Mouse (Mus musculus) kidney, postnatal 36 days (tissue): ENCODE results near the gene Mrpl48.

ENCODE experiments used
- DNase-seq, 2 experiments: peaks; one replicate each; pipeline ENCODE4 v3.0.0; 2021 to 2022; ENCODE audit warnings: mixed read lengths in 2 of 2

The Mrpl48 gene

GRCm38 (mm10) chr7:100608130-100608741, at the start of gene Mrpl48:
Gene Mrpl48 (minus strand): TSS chr7:100608301.
- peak; percentile 39 to 66 for DNase-seq

GRCm38 (mm10) chr7:100656739-100657138, 48.6 kb upstream of the Mrpl48 start:
- DNase-seq = no peak

- DNase-seq = no peak
Measured at GRCm38 (mm10) chr7:100654441-100654840, 46.3 kb upstream of the Mrpl48 start.

- DNase-seq = no peak
Measured at GRCm38 (mm10) chr7:100653480-100654266, 45.6 kb upstream of the Mrpl48 start.

GRCm38 (mm10) chr7:100651011-100651410, 42.9 kb upstream of the Mrpl48 start:
- no peak for DNase-seq

GRCm38 (mm10) chr7:100650421-100650820, 42.3 kb upstream of the Mrpl48 start:
- no peak for DNase-seq

GRCm38 (mm10) chr7:100649826-100650225, 41.7 kb upstream of the Mrpl48 start:
- no peak for DNase-seq

GRCm38 (mm10) chr7:100649095-100649494, 41.0 kb upstream of the Mrpl48 start:
- no peak for DNase-seq

GRCm38 (mm10) chr7:100645147-100645546, 37.0 kb upstream of the Mrpl48 start:
- peak; percentile 56 to 81 for DNase-seq

GRCm38 (mm10) chr7:100642413-100642812, 34.3 kb upstream of the Mrpl48 start:
- DNase-seq = no peak

GRCm38 (mm10) chr7:100637657-100638056, 29.6 kb upstream of the Mrpl48 start:
- peak; percentile 56 to 67 for DNase-seq

GRCm38 (mm10) chr7:100624538-100624937, 16.4 kb upstream of the Mrpl48 start:
- DNase-seq = peak; percentile 80 to 91

- DNase-seq = no peak
Measured at GRCm38 (mm10) chr7:100622277-100622676, 14.2 kb upstream of the Mrpl48 start.

GRCm38 (mm10) chr7:100616121-100616857, 8.2 kb upstream of the Mrpl48 start:
- no peak for DNase-seq

- DNase-seq = no peak
Measured at GRCm38 (mm10) chr7:100608910-100609309, 809 bp upstream of the Mrpl48 start.

- peak; percentile 98 to 99 for DNase-seq
Measured at GRCm38 (mm10) chr7:100607214-100608129, 629 bp downstream of the Mrpl48 start, which contains the start of gene Rab6a. Gene Rab6a (plus strand): TSS chr7:100607410.

GRCm38 (mm10) chr7:100600211-100600610, 7.9 kb downstream of the Mrpl48 start:
- DNase-seq = no peak

GRCm38 (mm10) chr7:100593349-100593748, 14.8 kb downstream of the Mrpl48 start:
- DNase-seq = no peak

- DNase-seq = no peak
Measured at GRCm38 (mm10) chr7:100591522-100591852, 16.6 kb downstream of the Mrpl48 start.

GRCm38 (mm10) chr7:100590845-100591521, 17.1 kb downstream of the Mrpl48 start:
- peak; percentile 89 to 90 for DNase-seq

- no peak for DNase-seq
Measured at GRCm38 (mm10) chr7:100590504-100590844, 17.6 kb downstream of the Mrpl48 start.

GRCm38 (mm10) chr7:100589816-100590215, 18.3 kb downstream of the Mrpl48 start:
- DNase-seq = no peak
